Comparison of ENCODE assay signal across 8 mouse cellular contexts in genomic region chr10:81431526-81432168, GRCm38 (mm10). TPM values are rescaled to one million over a fixed set of nuclear protein-coding genes. Genes with fewer than 3 reads are reported as not detected.
DNase-seq lines count a peak whose midpoint lies in the region; ATAC-seq and TF ChIP-seq lines count a peak whose summit lies in the region.

No protein-coding gene starts in this region.

- H3K9ac ChIP-seq in ES-Bruce4 (ENCODE audit: low read depth, poor library complexity, severe bottlenecking): peak overlapping the region; percentile 80
- peak overlapping the region; percentile 87; the same call in 1 of the 2 replicates for H3K9ac ChIP-seq in midbrain, postnatal 0 days (replicated peaks; ENCODE audit: low read length, poor library complexity, severe bottlenecking)

- TF ChIP-seq CTCF in ES-Bruce4 (IDR thresholded peaks at IDR 0.05; ENCODE audit: low read depth, low read length): no peak
- TF ChIP-seq CTCF in midbrain, postnatal 0 days (IDR thresholded peaks at IDR 0.05): no peak

- H3K4me1 ChIP-seq in ES-Bruce4 (ENCODE audit: control insufficient read depth, insufficient read depth, low read length): peaks cover 4% of the 10 kb centered on the region
- H3K4me1 ChIP-seq in embryonic facial prominence, embryonic 10.5 days: peaks cover 47% of the 10 kb centered on the region
- H3K4me1 ChIP-seq in midbrain, postnatal 0 days (ENCODE audit: insufficient read depth, low read length): peaks cover 21% of the 10 kb centered on the region; the same call in 1 of the 2 replicates

- H3K36me3 ChIP-seq in ES-Bruce4 (ENCODE audit: control insufficient read depth, insufficient read depth, low read length, poor library complexity, severe bottlenecking): no peaks in the 10 kb centered on the region
- no peaks in the 10 kb centered on the region for H3K36me3 ChIP-seq in embryonic facial prominence, embryonic 10.5 days (replicated peaks)
- no peaks in the 10 kb centered on the region for H3K36me3 ChIP-seq in midbrain, postnatal 0 days (ENCODE audit: insufficient read depth, low read length)

- intact Hi-C loops in gastrocnemius, postnatal 36 days (cut with DNase I): no loop called here
- intact Hi-C loops in heart, postnatal 36 days (cut with DNase I): no loop called here

- no peaks in the 10 kb centered on the region for H3K27me3 ChIP-seq in ES-Bruce4 (ENCODE audit: control insufficient read depth, insufficient read depth, low read length, poor library complexity, severe bottlenecking)
- peaks cover 61% of the 10 kb centered on the region for H3K27me3 ChIP-seq in embryonic facial prominence, embryonic 10.5 days (replicated peaks; ENCODE audit: low read depth, poor library complexity, severe bottlenecking)
- H3K27me3 ChIP-seq in midbrain, postnatal 0 days (ENCODE audit: insufficient read depth, low read length): no peaks in the 10 kb centered on the region

- no peak for TF ChIP-seq POLR2A in ES-Bruce4 (IDR thresholded peaks at IDR 0.05; ENCODE audit: insufficient read depth, low read length)

- H3K9me3 ChIP-seq in ES-Bruce4 (replicated peaks; ENCODE audit: control insufficient read depth, insufficient read depth, low read length, poor library complexity, severe bottlenecking): no peaks in the 10 kb centered on the region
- 0 out of 2 replicates have a peak, but pooled peaks cover 4% of the 10 kb centered on the region for H3K9me3 ChIP-seq in embryonic facial prominence, embryonic 10.5 days
- H3K9me3 ChIP-seq in midbrain, postnatal 0 days (ENCODE audit: low read length): no peaks in the 10 kb centered on the region

- no peak for TF ChIP-seq EP300 in ES-Bruce4 (IDR thresholded peaks at IDR 0.05; ENCODE audit: insufficient read depth, low read depth, low read length)

- WGBS in embryonic facial prominence, embryonic 10.5 days: 17% methylated on average over 15 of the region's 15 CpGs
- 9% methylated on average over 13 of the region's 15 CpGs for WGBS in midbrain, postnatal 0 days

- H3K27ac ChIP-seq in ES-Bruce4 (ENCODE audit: insufficient read depth, low read length): no peak overlapping the region
- H3K27ac ChIP-seq in embryonic facial prominence, embryonic 10.5 days (replicated peaks): peak overlapping the region; percentile 91
- H3K27ac ChIP-seq in midbrain, postnatal 0 days (ENCODE audit: low read depth, low read length): peak overlapping the region; percentile 92

- peak overlapping the region; percentile 79 for H3K4me3 ChIP-seq in ES-Bruce4 (ENCODE audit: low read depth, low read length)
- peak overlapping the region; percentile 85 for H3K4me3 ChIP-seq in embryonic facial prominence, embryonic 10.5 days
- H3K4me3 ChIP-seq in midbrain, postnatal 0 days (ENCODE audit: low read depth, low read length): peak overlapping the region; percentile 82

- peak; percentile 32 to 55 for DNase-seq in gastrocnemius, adult 8-10 months (ENCODE audit: low spot score in 2 of 2)
- no peak for DNase-seq in gastrocnemius, postnatal 36 days
- DNase-seq in embryonic facial prominence, embryonic 10.5 days (ENCODE audit: low spot score): peak; percentile 48
- peak; percentile 20 to 27 for DNase-seq in heart, postnatal 36 days
- DNase-seq in layer of hippocampus, adult 8-10 months (ENCODE audit: low spot score in 2 of 2): peak; percentile 49 to 65
- peak; percentile 71 for DNase-seq in midbrain, postnatal 0 days (ENCODE audit: low spot score)
- peak; percentile 20 to 58 for DNase-seq in urinary bladder, postnatal 4 days (ENCODE audit: low spot score in 2 of 2)

- ATAC-seq in midbrain, postnatal 0 days (ENCODE audit: low FRiP score): no peak

- peak overlapping the region; percentile 91 for H3K4me2 ChIP-seq in midbrain, postnatal 0 days (ENCODE audit: low read depth, low read length, poor library complexity, severe bottlenecking)

RNA-seq across cellular contexts. Expression of gene Nfic, which starts 23.8 kb away (rescaled TPM):
- total RNA-seq in gastrocnemius, adult 8-10 months (2022): 100 to 1,000 TPM; 223 to 267 (median 235) TPM
- 100 to 1,000 TPM; 219 to 237 TPM for total RNA-seq in gastrocnemius, postnatal 36 days (2021)
- 6.1 and 7.2 TPM in 2 replicates for polyA plus RNA-seq in ES-Bruce4 (2011; ENCODE audit: insufficient read depth, insufficient read length, low read depth, missing spikeins)
- polyA plus RNA-seq in embryonic facial prominence, embryonic 10.5 days (2016; fragmentation: Nextera tagmentation; extraction: Ambion mirVana): 12.5 and 20.2 TPM in 2 replicates
- 100 to 1,000 TPM; 115 to 133 TPM for total RNA-seq in heart, postnatal 36 days (2021)
- 10 to 100 TPM; 52.8 to 61.6 (median 58.7) TPM for total RNA-seq in layer of hippocampus, adult 8-10 months (2022)
- total RNA-seq in midbrain, postnatal 0 days (2014; rRNA removed): 16.2 and 17.4 TPM in 2 replicates
- 19.1 and 21.3 TPM in 2 replicates for polyA plus RNA-seq in midbrain, postnatal 0 days (2015; fragmentation: Nextera tagmentation; extraction: Ambion mirVana)

RNA-seq across cellular contexts. Expression of gene Smim24, which starts 38.8 kb away (rescaled TPM):
- not detected for total RNA-seq in gastrocnemius, adult 8-10 months (2022)
- under 1 TPM; 0.37 to 0.38 TPM for total RNA-seq in gastrocnemius, postnatal 36 days (2021)
- polyA plus RNA-seq in ES-Bruce4 (2011; ENCODE audit: insufficient read depth, insufficient read length, low read depth, missing spikeins): 4.8 and 5.3 TPM in 2 replicates
- polyA plus RNA-seq in embryonic facial prominence, embryonic 10.5 days (2016; fragmentation: Nextera tagmentation; extraction: Ambion mirVana): 2.0 and 2.8 TPM in 2 replicates
- 1 to 10 TPM; 2.2 to 2.4 TPM for total RNA-seq in heart, postnatal 36 days (2021)
- 1 to 10 TPM; 1.3 to 1.7 (median 1.4) TPM for total RNA-seq in layer of hippocampus, adult 8-10 months (2022)
- total RNA-seq in midbrain, postnatal 0 days (2014; rRNA removed): 1.5 and 1.7 TPM in 2 replicates
- polyA plus RNA-seq in midbrain, postnatal 0 days (2015; fragmentation: Nextera tagmentation; extraction: Ambion mirVana): 1.1 and 2.0 TPM in 2 replicates

RNA-seq across cellular contexts. Expression of gene Gm48552, which starts 42.8 kb away (rescaled TPM):
- 1 to 10 TPM in 2 of 4 experiments, under 1 TPM in 1, not detected in 1; 0.43 to 1.1 (median 1.1) TPM for total RNA-seq in gastrocnemius, adult 8-10 months (2022)
- under 1 TPM; 0.59 to 0.77 TPM for total RNA-seq in gastrocnemius, postnatal 36 days (2021)
- polyA plus RNA-seq in ES-Bruce4 (2011; ENCODE audit: insufficient read depth, insufficient read length, low read depth, missing spikeins): 1.1 TPM in 1 of 2 replicates, not detected in the other
- polyA plus RNA-seq in embryonic facial prominence, embryonic 10.5 days (2016; fragmentation: Nextera tagmentation; extraction: Ambion mirVana): 1.8 and 3.1 TPM in 2 replicates
- total RNA-seq in heart, postnatal 36 days (2021): under 1 TPM in 1 of 2 experiments, not detected in 1; 0.62 TPM
- 1 to 10 TPM; 2.9 to 9.7 (median 4.2) TPM for total RNA-seq in layer of hippocampus, adult 8-10 months (2022)
- total RNA-seq in midbrain, postnatal 0 days (2014; rRNA removed): 6.6 TPM in 1 of 2 replicates, not detected in the other
- 1.6 and 3.9 TPM in 2 replicates for polyA plus RNA-seq in midbrain, postnatal 0 days (2015; fragmentation: Nextera tagmentation; extraction: Ambion mirVana)

RNA-seq across cellular contexts. Expression of gene Gm48551, which starts 47.4 kb away (rescaled TPM):
- 1 to 10 TPM in 2 of 4 experiments, under 1 TPM in 2; 0.59 to 1.8 (median 1.1) TPM for total RNA-seq in gastrocnemius, adult 8-10 months (2022)
- total RNA-seq in gastrocnemius, postnatal 36 days (2021): 1 to 10 TPM in 1 of 2 experiments, under 1 TPM in 1; 0.89 to 1.2 TPM
- 1.5 TPM in 1 of 2 replicates, not detected in the other for polyA plus RNA-seq in ES-Bruce4 (2011; ENCODE audit: insufficient read depth, insufficient read length, low read depth, missing spikeins)
- polyA plus RNA-seq in embryonic facial prominence, embryonic 10.5 days (2016; fragmentation: Nextera tagmentation; extraction: Ambion mirVana): 2.7 TPM in 2 replicates
- total RNA-seq in heart, postnatal 36 days (2021): 1 to 10 TPM; 1.1 to 2.0 TPM
- total RNA-seq in layer of hippocampus, adult 8-10 months (2022): 1 to 10 TPM; 2.7 to 5.5 (median 4.5) TPM
- total RNA-seq in midbrain, postnatal 0 days (2014; rRNA removed): 0.88 and 2.7 TPM in 2 replicates
- polyA plus RNA-seq in midbrain, postnatal 0 days (2015; fragmentation: Nextera tagmentation; extraction: Ambion mirVana): 5.8 and 10.2 TPM in 2 replicates

RNA-seq across cellular contexts. Expression of gene Dohh, which starts 47.4 kb away (rescaled TPM):
- total RNA-seq in gastrocnemius, adult 8-10 months (2022): 10 to 100 TPM; 46.5 to 50.1 (median 47.4) TPM
- 10 to 100 TPM; 36.5 to 42.5 TPM for total RNA-seq in gastrocnemius, postnatal 36 days (2021)
- 52.9 and 70.3 TPM in 2 replicates for polyA plus RNA-seq in ES-Bruce4 (2011; ENCODE audit: insufficient read depth, insufficient read length, low read depth, missing spikeins)
- polyA plus RNA-seq in embryonic facial prominence, embryonic 10.5 days (2016; fragmentation: Nextera tagmentation; extraction: Ambion mirVana): 105 and 109 TPM in 2 replicates
- total RNA-seq in heart, postnatal 36 days (2021): 10 to 100 TPM; 50.3 to 52.2 TPM
- total RNA-seq in layer of hippocampus, adult 8-10 months (2022): 10 to 100 TPM; 64.3 to 78.5 (median 72.6) TPM
- total RNA-seq in midbrain, postnatal 0 days (2014; rRNA removed): 120 and 132 TPM in 2 replicates
- polyA plus RNA-seq in midbrain, postnatal 0 days (2015; fragmentation: Nextera tagmentation; extraction: Ambion mirVana): 95.8 and 115 TPM in 2 replicates

Comparison
In these comparisons a context has a peak if more than half of its experiments do, and no peak if none do; other contexts are left out.
1. DNase-seq: peak in gastrocnemius, adult 8-10 months (2 of 2), embryonic facial prominence, embryonic 10.5 days (single experiment), heart, postnatal 36 days (2 of 2), layer of hippocampus, adult 8-10 months (2 of 2), midbrain, postnatal 0 days (single experiment) and urinary bladder, postnatal 4 days (2 of 2); none in gastrocnemius, postnatal 36 days (0 of 2).
2. Peak in every context shown above with its lines, with median percentiles within 50 percentile points of each other: H3K4me3 ChIP-seq.